Mouse (Mus musculus): ENCODE results near the gene Fstl3. TPM values are rescaled to one million over a fixed set of nuclear protein-coding genes. Genes with fewer than 3 reads are reported as not detected.

The Fstl3 gene
- polyA plus RNA-seq (2012; rRNA removed): 5.8 and 10.9 TPM in 2 replicates

DNA sequence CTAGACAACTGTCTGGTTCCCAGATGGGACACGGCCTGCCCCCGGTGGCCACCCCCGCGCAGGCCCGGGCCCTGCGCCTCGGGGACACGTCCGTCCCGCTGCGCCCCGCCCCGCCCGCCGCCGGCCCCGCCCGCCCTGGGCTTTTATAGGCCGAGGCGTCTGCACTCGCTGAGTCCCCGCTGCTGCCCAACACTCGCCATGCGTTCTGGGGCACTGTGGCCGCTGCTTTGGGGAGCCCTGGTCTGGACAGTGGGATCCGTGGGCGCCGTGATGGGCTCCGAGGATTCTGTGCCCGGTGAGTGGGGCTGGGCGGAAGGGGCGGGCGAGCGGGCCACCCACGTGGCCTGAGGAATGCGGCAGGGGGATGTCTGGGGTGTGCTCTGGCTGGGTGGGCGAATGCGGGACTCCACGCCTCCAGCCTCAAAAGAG is at the start of gene Fstl3:
Fstl3 (plus strand) TSS at position 170 of the 429 bp plus-strand sequence.
- no peaks in the 10 kb centered on the region for H3K36me3 ChIP-seq (ENCODE audit: control insufficient read depth, insufficient read depth, low read length)
- TF ChIP-seq POLR2A (IDR thresholded peaks at IDR 0.05; ENCODE audit: low read depth, low read length): no peak
- TF ChIP-seq CTCF (IDR thresholded peaks at IDR 0.05; ENCODE audit: extremely low read depth, insufficient read depth, insufficient read length, insufficient replicate concordance): no peak
- WGBS: 8% methylated on average over 39 of the region's 39 CpGs
- H3K4me1 ChIP-seq (ENCODE audit: control insufficient read depth, insufficient read depth, insufficient read length): peaks cover 10% of the 10 kb centered on the region
- peak within 1 kb of the TSS; percentile 23; the same call in 1 of the 2 replicates for H3K4me3 ChIP-seq (ENCODE audit: extremely low read depth, insufficient read depth, insufficient read length)
- DNase-seq (ENCODE audit: low read depth in 1 of 2, low spot score in 2 of 2): no peak
- no peak within 1 kb of the TSS for H3K27ac ChIP-seq (ENCODE audit: insufficient read depth, low read length)
- H3K27me3 ChIP-seq (ENCODE audit: control insufficient read depth, insufficient read depth, low read length): peaks cover 5% of the 10 kb centered on the region

DNA sequence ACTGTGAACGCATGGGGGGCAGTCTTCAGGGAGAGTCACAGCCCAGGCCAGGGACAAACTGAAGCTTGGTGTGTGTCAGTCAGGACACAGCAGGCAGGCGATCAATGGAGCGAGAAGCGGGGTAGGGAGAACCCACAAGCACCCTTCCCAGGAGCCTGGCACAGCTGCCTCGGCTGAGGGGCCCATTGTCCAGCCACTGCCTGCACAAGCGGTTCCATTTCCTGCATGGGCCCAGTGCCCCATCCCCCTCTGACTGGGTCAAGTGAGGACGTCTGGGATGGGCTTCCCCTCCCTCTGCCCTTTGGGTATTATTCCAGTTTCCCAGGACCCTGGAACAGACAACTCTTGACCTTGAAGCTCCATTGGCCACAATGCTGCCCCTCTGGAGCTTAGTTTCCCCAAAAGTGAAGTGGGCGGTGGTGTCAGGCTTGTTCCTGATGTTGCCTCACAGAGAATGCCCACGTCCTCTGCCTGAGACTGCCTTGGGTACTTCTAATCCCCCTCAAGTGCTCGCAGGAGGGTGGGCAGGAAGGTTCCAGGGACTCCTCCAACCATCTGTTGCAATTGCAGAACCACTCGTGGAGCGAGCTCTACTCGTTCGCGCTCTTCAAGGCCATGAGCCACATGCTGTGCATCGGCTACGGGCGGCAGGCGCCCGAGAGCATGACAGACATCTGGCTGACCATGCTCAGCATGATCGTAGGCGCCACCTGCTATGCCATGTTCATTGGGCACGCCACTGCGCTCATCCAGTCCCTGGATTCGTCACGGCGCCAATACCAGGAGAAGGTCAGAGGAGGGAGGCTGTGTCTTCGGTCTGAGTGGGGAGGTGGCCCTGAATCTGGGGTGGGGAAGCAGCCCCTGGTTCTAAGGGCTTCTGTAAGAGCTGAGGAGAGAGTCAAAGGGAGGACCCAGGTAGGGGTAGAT is 48.5 kb upstream of the Fstl3 start:
- H3K36me3 ChIP-seq (ENCODE audit: control insufficient read depth, insufficient read depth, low read length): no peaks in the 10 kb centered on the region
- no peak for TF ChIP-seq POLR2A (IDR thresholded peaks at IDR 0.05; ENCODE audit: low read depth, low read length)
- no peak for TF ChIP-seq CTCF (IDR thresholded peaks at IDR 0.05; ENCODE audit: extremely low read depth, insufficient read depth, insufficient read length, insufficient replicate concordance)
- no peaks in the 10 kb centered on the region for H3K4me1 ChIP-seq (ENCODE audit: control insufficient read depth, insufficient read depth, insufficient read length)
- H3K27me3 ChIP-seq (ENCODE audit: control insufficient read depth, insufficient read depth, low read length): no peaks in the 10 kb centered on the region
- no peak overlapping the region for H3K4me3 ChIP-seq (ENCODE audit: extremely low read depth, insufficient read depth, insufficient read length)
- no peak overlapping the region for H3K27ac ChIP-seq (ENCODE audit: insufficient read depth, low read length)
- no peak for DNase-seq (ENCODE audit: low read depth in 1 of 2, low spot score in 2 of 2)
- WGBS: 63% methylated on average over 28 of the region's 28 CpGs

DNA sequence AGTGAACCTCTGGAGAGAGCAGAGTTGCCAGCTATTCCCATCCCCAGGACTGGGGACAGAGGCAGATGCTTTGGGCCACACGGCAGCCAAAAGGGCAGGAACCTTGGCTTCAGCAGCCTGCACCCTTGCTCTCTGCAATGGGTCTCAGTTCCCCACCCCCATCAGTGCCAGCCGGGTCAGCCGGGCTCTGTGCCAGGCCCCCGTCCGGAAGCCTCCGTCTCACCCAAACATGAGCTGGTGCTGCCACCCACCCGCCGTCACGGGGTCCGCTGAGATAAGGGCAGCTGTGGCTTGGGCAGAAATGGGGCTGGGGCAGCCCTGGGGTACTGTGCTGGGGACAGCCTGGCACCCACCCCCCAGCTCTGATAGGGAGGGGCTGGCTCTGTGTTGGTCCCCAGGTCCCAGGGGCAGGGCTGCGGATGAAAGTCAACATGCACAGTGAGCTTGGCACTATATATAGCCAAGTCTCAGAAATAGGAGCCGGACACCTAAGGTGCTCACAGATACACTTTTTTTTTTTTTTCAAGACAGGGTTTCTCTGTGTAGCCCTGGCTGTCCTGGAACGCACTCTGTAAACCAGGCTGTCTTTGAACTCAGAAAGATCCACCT is 47.6 kb upstream of the Fstl3 start:
- no peak for DNase-seq (ENCODE audit: low read depth in 1 of 2, low spot score in 2 of 2)
- Histone ChIP-seq H3K36me3 (ENCODE audit: control insufficient read depth, insufficient read depth, low read length) (peaks cover 4% of the 10 kb centered on the region; the same call in 1 of the 2 replicates), H3K27me3 (ENCODE audit: control insufficient read depth, insufficient read depth, low read length) (no peaks in the 10 kb centered on the region), H3K27ac (ENCODE audit: insufficient read depth, low read length) (no peak overlapping the region), H3K4me1 (ENCODE audit: control insufficient read depth, insufficient read depth, insufficient read length) (no peaks in the 10 kb centered on the region), H3K4me3 (ENCODE audit: extremely low read depth, insufficient read depth, insufficient read length) (no peak overlapping the region)
- no peak for TF ChIP-seq CTCF (IDR thresholded peaks at IDR 0.05; ENCODE audit: extremely low read depth, insufficient read depth, insufficient read length, insufficient replicate concordance)
- no peak for TF ChIP-seq POLR2A (IDR thresholded peaks at IDR 0.05; ENCODE audit: low read depth, low read length)
- 56% methylated on average over 13 of the region's 13 CpGs for WGBS

DNA sequence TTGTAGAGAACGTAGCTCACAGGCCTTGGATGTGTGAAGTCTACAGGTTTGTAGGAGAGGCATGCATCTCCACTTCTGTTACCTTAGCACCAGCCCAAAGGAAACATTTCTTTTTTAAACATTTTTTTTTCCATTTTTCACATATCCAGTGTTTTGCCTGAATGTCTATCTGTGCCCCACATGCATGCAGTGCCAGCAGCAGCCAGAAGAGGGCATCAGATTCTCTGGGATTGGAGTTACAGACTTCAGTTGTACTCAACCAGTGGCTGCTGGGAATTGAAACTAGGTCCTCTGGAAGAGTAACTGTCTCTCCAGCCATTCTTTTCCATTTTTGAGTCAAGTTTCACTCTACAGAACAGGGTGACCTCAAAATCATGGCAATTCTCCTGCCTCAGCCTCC is 44.6 kb upstream of the Fstl3 start:
- Histone ChIP-seq H3K4me3 (ENCODE audit: extremely low read depth, insufficient read depth, insufficient read length) (no peak overlapping the region), H3K27me3 (ENCODE audit: control insufficient read depth, insufficient read depth, low read length) (no peaks in the 10 kb centered on the region), H3K27ac (ENCODE audit: insufficient read depth, low read length) (no peak overlapping the region), H3K36me3 (ENCODE audit: control insufficient read depth, insufficient read depth, low read length) (peaks cover 29% of the 10 kb centered on the region), H3K4me1 (ENCODE audit: control insufficient read depth, insufficient read depth, insufficient read length) (no peaks in the 10 kb centered on the region)
- TF ChIP-seq POLR2A (IDR thresholded peaks at IDR 0.05; ENCODE audit: low read depth, low read length) (no peak), CTCF (IDR thresholded peaks at IDR 0.05; ENCODE audit: extremely low read depth, insufficient read depth, insufficient read length, insufficient replicate concordance) (peak; percentile 25; the same call in 1 of the 2 replicates)
- DNase-seq (ENCODE audit: low read depth in 1 of 2, low spot score in 2 of 2): peak in 1 of 2 experiments; percentile 31
- WGBS: 95% methylated on average over 1 of the region's 1 CpGs

DNA sequence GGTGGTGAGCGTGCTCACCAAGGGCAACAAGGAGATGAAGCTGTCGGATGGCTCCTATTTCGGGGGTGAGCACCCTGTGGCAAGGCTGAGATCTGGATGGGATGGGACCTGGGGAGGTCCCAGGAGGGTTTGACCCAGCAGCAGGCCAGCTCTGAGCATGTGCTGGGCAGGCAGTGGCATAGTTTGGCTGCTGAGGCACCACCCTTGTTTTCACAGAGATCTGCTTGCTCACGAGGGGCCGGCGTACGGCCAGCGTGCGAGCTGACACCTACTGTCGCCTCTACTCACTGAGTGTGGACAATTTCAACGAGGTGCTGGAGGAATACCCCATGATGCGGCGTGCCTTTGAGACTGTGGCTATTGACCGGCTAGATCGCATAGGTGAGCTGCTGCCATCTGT is 43.2 kb upstream of the Fstl3 start:
- H3K4me3 ChIP-seq (ENCODE audit: extremely low read depth, insufficient read depth, insufficient read length): no peak overlapping the region
- DNase-seq (ENCODE audit: low read depth in 1 of 2, low spot score in 2 of 2): no peak
- WGBS: 95% methylated on average over 15 of the region's 15 CpGs
- H3K4me1 ChIP-seq (ENCODE audit: control insufficient read depth, insufficient read depth, insufficient read length): no peaks in the 10 kb centered on the region
- TF ChIP-seq CTCF (IDR thresholded peaks at IDR 0.05; ENCODE audit: extremely low read depth, insufficient read depth, insufficient read length, insufficient replicate concordance): no peak
- no peak for TF ChIP-seq POLR2A (IDR thresholded peaks at IDR 0.05; ENCODE audit: low read depth, low read length)
- peaks cover 39% of the 10 kb centered on the region for H3K36me3 ChIP-seq (ENCODE audit: control insufficient read depth, insufficient read depth, low read length)
- no peaks in the 10 kb centered on the region for H3K27me3 ChIP-seq (ENCODE audit: control insufficient read depth, insufficient read depth, low read length)
- H3K27ac ChIP-seq (ENCODE audit: insufficient read depth, low read length): no peak overlapping the region

DNA sequence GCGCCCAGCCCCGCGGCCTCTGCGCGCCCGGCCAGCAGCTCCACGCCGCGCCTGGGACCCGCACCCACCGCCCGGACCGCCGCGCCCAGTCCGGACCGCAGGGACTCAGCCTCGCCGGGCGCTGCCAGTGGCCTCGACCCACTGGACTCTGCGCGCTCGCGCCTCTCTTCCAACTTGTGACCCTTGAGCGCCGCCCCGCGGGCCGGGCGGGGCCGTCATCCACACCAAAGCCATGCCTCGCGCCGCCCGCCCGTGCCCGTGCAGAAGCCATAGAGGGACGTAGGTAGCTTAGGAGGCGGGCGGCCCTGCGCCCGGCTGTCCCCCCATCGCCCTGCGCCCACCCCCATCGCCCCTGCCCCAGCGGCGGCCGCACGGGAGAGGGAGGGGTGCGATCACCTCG is 41.7 kb upstream of the Fstl3 start:
- Histone ChIP-seq H3K27me3 (ENCODE audit: control insufficient read depth, insufficient read depth, low read length) (no peaks in the 10 kb centered on the region), H3K4me1 (ENCODE audit: control insufficient read depth, insufficient read depth, insufficient read length) (no peaks in the 10 kb centered on the region), H3K36me3 (ENCODE audit: control insufficient read depth, insufficient read depth, low read length) (peaks cover 54% of the 10 kb centered on the region), H3K27ac (ENCODE audit: insufficient read depth, low read length) (no peak overlapping the region), H3K4me3 (ENCODE audit: extremely low read depth, insufficient read depth, insufficient read length) (no peak overlapping the region)
- no peak for TF ChIP-seq CTCF (IDR thresholded peaks at IDR 0.05; ENCODE audit: extremely low read depth, insufficient read depth, insufficient read length, insufficient replicate concordance)
- TF ChIP-seq POLR2A (IDR thresholded peaks at IDR 0.05; ENCODE audit: low read depth, low read length): no peak
- WGBS: 89% methylated on average over 51 of the region's 52 CpGs
- no peak for DNase-seq (ENCODE audit: low read depth in 1 of 2, low spot score in 2 of 2)
